Mouse (Mus musculus) heart, embryonic 13.5 days (tissue): ENCODE results near the gene Zc3h12c. TPM values are rescaled to one million over a fixed set of nuclear protein-coding genes. Genes with fewer than 3 reads are reported as not detected.

ENCODE experiments used
- ATAC-seq: fragments of 200-750 bp; cut with Nextera tagmentation; 2 replicates; pipeline ENCODE4 v1.8.0; 2017; ENCODE audit warnings: moderate TSS enrichment; ENCODE audit not compliant: insufficient number of reproducible peaks, low FRiP score, low TSS enrichment; ENCODE audit errors: extremely low read depth
- H3K27ac ChIP-seq: fragments of 300-500 bp; sonication (generic); replicated peaks from 2 replicates; pipeline ENCODE4 v1.5.1; 2015; ENCODE audit warnings: moderate library complexity, mild to moderate bottlenecking, inconsistent platforms
- H3K27me3 ChIP-seq: fragments of 300-500 bp; sonication (generic); replicated peaks from 2 replicates; pipeline ENCODE4 v1.6.1; 2015; ENCODE audit warnings: mild to moderate bottlenecking, inconsistent platforms
- H3K36me3 ChIP-seq: fragments of 300-500 bp; sonication (generic); 2 replicates; pipeline ENCODE4 v1.6.1; 2015; ENCODE audit warnings: mild to moderate bottlenecking, inconsistent platforms
- H3K4me1 ChIP-seq: fragments of 300-500 bp; sonication (generic); 2 replicates; pipeline ENCODE4 v1.6.1; 2015; ENCODE audit warnings: inconsistent platforms
- H3K4me2 ChIP-seq: fragments of 300-500 bp; sonication (generic); 2 replicates; pipeline ENCODE4 v1.6.1; 2015; ENCODE audit warnings: inconsistent platforms, mild to moderate bottlenecking, moderate library complexity
- H3K4me3 ChIP-seq: fragments of 300-500 bp; sonication (generic); 2 replicates; pipeline ENCODE4 v1.5.1; 2015; ENCODE audit warnings: moderate library complexity, mild to moderate bottlenecking, inconsistent platforms
- H3K9ac ChIP-seq: fragments of 300-500 bp; sonication (generic); 2 replicates; pipeline ENCODE4 v1.6.1; 2015; ENCODE audit warnings: inconsistent platforms, mild to moderate bottlenecking, moderate library complexity
- H3K9me3 ChIP-seq: fragments of 300-500 bp; sonication (generic); 2 replicates; pipeline ENCODE4 v1.6.1; 2016; ENCODE audit warnings: inconsistent platforms
- WGBS: fragments of 180-500 bp; shearing (Covaris S2); methylation state at CpG from one replicate; pipeline ENCODE4 v1.1.7; 2015; ENCODE audit warnings: mixed read lengths; 5-methylcytosine and 5-hydroxymethylcytosine counted together
- polyA plus RNA-seq: library from polyadenylated mRNA; unstranded; fragments of >200 nt; fragmentation: Nextera tagmentation; extraction: Ambion mirVana; gene quantifications from 2 replicates; pipeline ENCODE4 v1.2.1, GENCODE M21; 2015

Zc3h12c gene
- polyA plus RNA-seq, 1 experiment from 2014 or later = 2.4 TPM

DNA sequence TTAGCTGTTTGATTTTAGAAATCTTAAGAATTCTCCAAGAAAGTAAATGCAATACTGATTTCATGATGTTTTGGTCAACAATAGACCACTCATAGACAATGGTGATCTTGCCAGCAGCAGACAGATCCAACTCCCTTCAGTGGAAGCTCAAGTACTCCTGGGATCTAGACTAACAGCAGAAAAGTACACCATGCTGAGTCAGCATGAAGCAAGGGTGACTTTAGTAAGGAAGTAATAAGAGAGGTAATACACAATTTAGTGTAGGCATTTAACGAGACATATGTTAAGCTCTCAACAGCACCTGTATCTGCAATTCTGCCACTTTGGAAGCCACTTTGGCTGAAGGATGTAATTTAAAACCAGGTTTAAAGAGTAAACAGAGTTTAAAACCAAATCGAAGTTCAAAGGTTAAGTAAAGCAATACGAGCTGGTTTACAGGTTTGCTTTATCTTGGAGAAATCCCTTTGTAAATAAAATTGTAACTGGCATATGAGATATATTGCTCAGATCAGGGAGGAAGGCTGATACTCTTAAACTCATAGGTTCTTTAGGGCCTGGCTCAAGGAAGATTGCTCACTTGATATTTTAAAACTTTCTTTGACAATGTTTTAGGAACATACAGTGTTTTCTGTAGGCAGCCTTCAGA, 18.0 kb upstream of the Zc3h12c start:
- no peak for ATAC-seq
- H3K27ac ChIP-seq = no peak overlapping the region
- peaks cover 4% of the 10 kb centered on the region; the same call in 1 of the 2 replicates for H3K9me3 ChIP-seq
- no peaks in the 10 kb centered on the region for H3K36me3 ChIP-seq
- no peaks in the 10 kb centered on the region; the same call in 1 of the 2 replicates for H3K4me1 ChIP-seq
- 68% methylated on average over 3 of the region's 3 CpGs for WGBS
- no peak overlapping the region for H3K4me2 ChIP-seq
- H3K4me3 ChIP-seq = no peak overlapping the region
- no peak overlapping the region for H3K9ac ChIP-seq
- H3K27me3 ChIP-seq = no peaks in the 10 kb centered on the region

DNA sequence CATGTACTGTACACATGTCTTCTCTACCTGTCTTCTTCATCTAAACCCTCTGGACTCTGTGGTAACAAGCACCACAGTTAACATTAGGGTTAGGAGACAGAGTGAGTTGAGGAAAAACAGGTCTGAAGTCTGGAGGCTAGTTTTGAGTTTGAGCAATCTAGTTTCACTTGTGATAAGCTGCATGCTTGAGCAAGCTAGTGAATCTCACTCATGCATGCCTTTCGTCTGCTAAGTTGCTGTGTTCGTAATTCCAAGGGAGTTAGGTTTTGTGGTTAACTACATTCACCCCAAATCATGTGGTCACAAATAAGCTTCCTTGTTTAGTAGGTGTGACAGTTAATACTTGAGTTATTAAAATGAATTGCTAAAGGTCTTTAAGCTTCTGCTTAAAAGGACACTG, 13.0 kb upstream of the Zc3h12c start:
- no peak overlapping the region for H3K27ac ChIP-seq
- H3K27me3 ChIP-seq = no peaks in the 10 kb centered on the region
- 43% methylated on average over 2 of the region's 2 CpGs for WGBS
- no peak overlapping the region for H3K4me2 ChIP-seq
- no peak overlapping the region for H3K9ac ChIP-seq
- ATAC-seq = no peak
- no peaks in the 10 kb centered on the region for H3K4me1 ChIP-seq
- H3K36me3 ChIP-seq = no peaks in the 10 kb centered on the region
- H3K4me3 ChIP-seq = no peak overlapping the region
- peaks cover 4% of the 10 kb centered on the region; the same call in 1 of the 2 replicates for H3K9me3 ChIP-seq

DNA sequence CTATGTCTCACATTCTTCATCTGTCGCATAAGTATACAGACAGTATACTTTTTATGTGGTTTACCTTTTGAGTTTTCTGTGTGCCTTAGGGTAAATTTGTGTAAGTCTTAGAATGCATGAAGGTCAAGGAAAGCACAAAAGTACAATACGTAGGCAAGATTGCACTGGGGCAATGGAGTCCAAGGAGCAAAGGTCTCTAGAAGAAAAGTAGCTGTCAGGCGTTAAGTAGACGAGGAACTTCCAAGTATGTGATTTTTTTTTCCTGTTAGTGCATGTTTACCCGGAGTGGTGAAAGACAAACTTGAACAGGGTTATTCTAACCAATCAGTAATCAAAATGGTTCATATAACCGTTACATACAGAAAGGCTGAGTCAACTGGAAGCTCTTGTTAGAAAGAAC, 12.5 kb upstream of the Zc3h12c start:
- Histone ChIP-seq H3K9ac (no peak overlapping the region), H3K27ac (no peak overlapping the region), H3K27me3 (no peaks in the 10 kb centered on the region), H3K36me3 (no peaks in the 10 kb centered on the region), H3K4me2 (no peak overlapping the region), H3K4me3 (no peak overlapping the region), H3K4me1 (no peaks in the 10 kb centered on the region), H3K9me3 (peaks cover 4% of the 10 kb centered on the region; the same call in 1 of the 2 replicates)
- no peak for ATAC-seq
- WGBS = 81% methylated on average over 6 of the region's 6 CpGs

DNA sequence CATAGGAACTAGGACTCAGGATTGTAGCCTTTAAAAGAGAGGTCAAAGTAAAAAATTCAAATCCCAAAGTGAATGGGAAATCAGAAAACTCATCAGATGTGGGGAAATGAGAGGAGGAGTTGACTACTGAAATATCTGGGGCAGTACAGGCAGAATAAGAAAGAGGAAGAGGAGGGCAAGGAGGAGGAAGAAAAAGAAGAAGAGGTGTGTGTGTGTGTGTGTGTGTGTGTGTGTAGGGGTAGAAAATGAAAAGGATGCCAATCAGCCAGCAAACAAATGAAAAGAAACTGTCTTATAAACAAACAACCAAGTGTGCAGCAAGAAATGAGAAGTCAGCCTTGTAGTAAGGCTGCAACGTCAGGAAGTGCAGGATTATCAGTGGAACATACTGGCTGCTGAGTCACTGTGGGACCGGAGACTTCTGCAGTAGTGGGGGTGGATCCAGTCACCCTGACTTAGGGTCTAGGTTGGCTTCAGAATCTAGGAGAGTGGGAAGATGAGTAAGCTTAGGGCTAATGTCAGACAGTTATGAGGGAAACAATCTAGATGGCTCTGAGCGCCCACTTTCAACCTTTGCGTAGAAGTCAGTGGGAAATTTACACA, 7.0 kb upstream of the Zc3h12c start:
- H3K36me3 ChIP-seq = no peaks in the 10 kb centered on the region
- H3K9me3 ChIP-seq = no peaks in the 10 kb centered on the region
- no peak overlapping the region for H3K27ac ChIP-seq
- H3K4me1 ChIP-seq = peaks cover 5% of the 10 kb centered on the region; the same call in 1 of the 2 replicates
- H3K4me2 ChIP-seq = no peak overlapping the region
- no peak overlapping the region for H3K9ac ChIP-seq
- no peak overlapping the region for H3K4me3 ChIP-seq
- no peak for ATAC-seq
- 64% methylated on average over 4 of the region's 4 CpGs for WGBS
- peaks cover 9% of the 10 kb centered on the region for H3K27me3 ChIP-seq

DNA sequence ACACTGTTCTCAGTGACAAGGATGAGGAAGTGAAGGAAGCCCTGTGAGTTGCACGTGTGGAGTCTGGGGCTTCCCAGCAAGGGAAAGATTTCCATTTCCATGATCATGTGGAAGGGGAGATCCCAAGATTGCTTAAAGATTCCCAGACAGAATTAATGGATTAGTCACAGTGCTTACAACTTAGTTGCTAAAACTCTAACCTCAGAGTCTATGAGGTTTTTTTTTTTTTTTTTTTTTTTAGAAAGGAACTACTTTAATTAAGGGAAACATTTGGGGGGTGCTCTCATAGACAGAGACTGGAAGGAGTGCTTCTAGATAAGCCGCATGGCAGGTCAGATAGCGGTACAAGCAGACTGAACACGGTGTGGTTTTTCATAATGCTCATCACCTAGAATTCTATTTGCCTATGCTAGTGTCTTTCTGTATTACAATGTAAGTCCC, 6.3 kb upstream of the Zc3h12c start:
- no peaks in the 10 kb centered on the region for H3K36me3 ChIP-seq
- no peak overlapping the region for H3K4me2 ChIP-seq
- H3K27me3 ChIP-seq = peaks cover 16% of the 10 kb centered on the region
- no peak overlapping the region for H3K27ac ChIP-seq
- WGBS = 56% methylated on average over 4 of the region's 4 CpGs
- no peak for ATAC-seq
- H3K9me3 ChIP-seq = no peaks in the 10 kb centered on the region
- no peak overlapping the region for H3K4me3 ChIP-seq
- H3K9ac ChIP-seq = no peak overlapping the region
- peaks cover 5% of the 10 kb centered on the region; the same call in 1 of the 2 replicates for H3K4me1 ChIP-seq

DNA sequence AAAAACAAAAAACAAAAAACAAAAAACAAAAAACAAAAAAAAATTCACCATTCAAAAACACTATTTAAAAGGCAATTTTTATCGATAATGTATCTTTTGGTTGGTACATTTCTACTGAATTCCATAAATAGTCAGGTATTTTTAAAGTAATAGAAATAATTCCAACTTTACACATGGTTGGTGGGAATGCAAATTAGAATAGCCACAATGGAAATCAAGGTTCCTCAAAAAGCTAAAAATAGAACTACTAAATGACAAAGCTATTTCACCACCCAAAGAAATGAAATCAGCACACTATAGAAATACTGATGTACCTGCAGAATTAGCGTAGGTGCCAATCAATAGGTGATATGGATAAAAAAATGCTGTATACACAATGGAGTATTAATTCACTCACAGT, 5.6 kb upstream of the Zc3h12c start:
- WGBS = 88% methylated on average over 2 of the region's 2 CpGs
- H3K36me3 ChIP-seq = no peaks in the 10 kb centered on the region

DNA sequence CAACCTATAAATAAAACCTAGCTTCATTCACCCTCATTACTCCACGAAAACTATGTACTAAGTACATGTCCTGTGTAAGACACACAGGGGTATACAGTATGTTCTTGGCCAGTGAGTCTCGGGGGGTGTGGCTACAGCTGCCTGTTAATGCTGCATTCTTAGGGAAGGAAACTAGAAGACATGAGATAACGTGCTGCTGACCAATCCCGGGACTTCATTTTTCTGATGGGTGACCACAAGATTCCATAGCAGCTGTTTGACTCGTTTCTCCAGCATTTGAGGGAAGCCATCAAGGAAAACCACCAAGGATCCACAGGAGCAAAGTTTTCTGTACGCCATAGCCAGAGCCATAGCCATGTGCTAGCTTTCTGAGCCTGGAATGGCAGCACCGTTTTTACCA, 4.2 kb upstream of the Zc3h12c start:
- Histone ChIP-seq H3K36me3 (no peaks in the 10 kb centered on the region), H3K9ac (no peak overlapping the region), H3K27me3 (peaks cover 21% of the 10 kb centered on the region), H3K9me3 (no peaks in the 10 kb centered on the region), H3K27ac (no peak overlapping the region), H3K4me3 (no peak overlapping the region), H3K4me1 (peaks cover 10% of the 10 kb centered on the region), H3K4me2 (peak overlapping the region; percentile 40)
- 43% methylated on average over 7 of the region's 7 CpGs for WGBS
- ATAC-seq = no peak

More for the DNA sequence above, 5.6 kb upstream of the Zc3h12c start:
- H3K27ac ChIP-seq = no peak overlapping the region
- H3K4me2 ChIP-seq = no peak overlapping the region
- no peak overlapping the region for H3K4me3 ChIP-seq
- H3K9me3 ChIP-seq = no peaks in the 10 kb centered on the region
- ATAC-seq = no peak
- H3K4me1 ChIP-seq = peaks cover 10% of the 10 kb centered on the region
- peaks cover 21% of the 10 kb centered on the region for H3K27me3 ChIP-seq
- no peak overlapping the region for H3K9ac ChIP-seq

DNA sequence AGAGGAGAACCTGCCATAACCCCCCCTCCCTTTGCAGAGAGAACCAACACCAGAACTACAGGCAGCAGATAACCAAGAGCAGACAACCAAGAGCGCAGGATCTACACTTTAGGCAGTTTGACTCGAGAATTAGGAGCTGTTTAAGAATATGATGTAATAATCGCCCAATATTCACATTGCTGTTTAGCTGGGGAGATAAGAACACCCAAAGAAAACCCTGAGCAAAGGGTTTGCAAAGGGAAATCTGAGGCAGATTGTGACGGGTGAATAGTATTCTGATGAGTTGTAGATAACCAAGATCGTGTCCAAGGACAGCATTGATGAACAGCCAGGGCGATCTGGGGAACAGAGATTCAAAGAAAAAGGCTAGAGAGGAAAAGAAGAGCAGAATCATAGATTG, 2.3 kb upstream of the Zc3h12c start:
- H3K9ac ChIP-seq = no peak overlapping the region

DNA sequence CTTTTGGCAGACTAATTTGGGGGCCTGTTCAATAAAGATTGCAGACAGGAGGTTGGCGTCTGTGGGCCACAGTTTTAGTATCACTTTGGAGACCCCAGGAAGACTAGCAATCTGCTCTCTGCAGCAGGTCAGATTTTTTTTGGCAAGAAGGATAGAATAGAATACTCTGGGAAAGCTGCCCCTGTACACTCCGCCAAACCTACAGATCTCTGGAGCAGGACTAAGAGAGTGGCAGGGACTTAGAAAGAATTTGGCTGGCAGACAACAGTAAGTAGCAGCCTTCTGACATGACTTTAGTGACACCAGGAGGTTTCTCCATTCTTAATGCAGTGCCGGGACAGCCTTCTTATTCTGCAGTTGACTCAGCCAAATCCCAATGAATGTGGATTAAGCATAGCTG, 1.8 kb upstream of the Zc3h12c start:
- 58% methylated on average over 3 of the region's 3 CpGs for WGBS
- Histone ChIP-seq H3K36me3 (no peaks in the 10 kb centered on the region), H3K4me1 (peaks cover 30% of the 10 kb centered on the region), H3K9me3 (no peaks in the 10 kb centered on the region), H3K4me3 (no peak overlapping the region), H3K4me2 (no peak overlapping the region), H3K27ac (no peak overlapping the region), H3K27me3 (peaks cover 21% of the 10 kb centered on the region), H3K9ac (no peak overlapping the region)
- ATAC-seq = no peak

More for the DNA sequence above, 2.3 kb upstream of the Zc3h12c start:
- no peak for ATAC-seq
- peaks cover 26% of the 10 kb centered on the region for H3K4me1 ChIP-seq
- H3K9me3 ChIP-seq = no peaks in the 10 kb centered on the region
- H3K36me3 ChIP-seq = no peaks in the 10 kb centered on the region
- peaks cover 21% of the 10 kb centered on the region for H3K27me3 ChIP-seq
- no peak overlapping the region for H3K4me3 ChIP-seq
- H3K4me2 ChIP-seq = no peak overlapping the region
- H3K27ac ChIP-seq = no peak overlapping the region
- 70% methylated on average over 6 of the region's 6 CpGs for WGBS

DNA sequence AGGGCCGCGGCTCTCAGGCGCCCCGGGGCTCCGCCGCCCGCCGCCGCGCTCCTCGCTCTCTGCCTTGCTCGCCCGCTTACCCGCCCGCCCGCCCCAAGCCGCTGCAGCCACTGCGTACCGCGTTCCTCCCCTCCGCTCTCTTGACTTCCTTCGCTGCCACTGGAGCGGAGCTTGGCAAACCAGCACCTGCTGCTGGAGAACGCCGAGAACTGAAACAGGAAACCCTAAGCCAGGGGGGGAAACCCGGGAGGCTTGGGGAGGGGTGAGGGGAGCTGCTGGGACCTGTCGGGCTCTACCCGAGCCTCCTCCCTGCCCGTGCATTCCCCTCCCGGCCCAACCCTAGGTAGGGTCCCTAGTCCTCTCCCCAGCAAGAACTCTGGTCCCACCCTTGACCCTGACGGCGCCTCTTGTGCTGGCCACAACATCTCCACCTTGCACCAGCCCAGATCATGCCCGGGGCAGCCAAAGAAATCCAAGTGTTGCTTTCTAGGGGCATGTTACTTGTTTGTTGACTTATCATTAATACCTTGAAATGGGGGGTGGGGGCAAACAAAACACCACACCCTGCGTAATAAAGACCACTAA, 406 bp upstream of the Zc3h12c start:
- Histone ChIP-seq H3K27ac (peak overlapping the region; percentile 94), H3K4me3 (peak overlapping the region; percentile 94), H3K9me3 (no peaks in the 10 kb centered on the region), H3K9ac (peak overlapping the region; percentile 98), H3K36me3 (no peaks in the 10 kb centered on the region), H3K4me1 (peaks cover 39% of the 10 kb centered on the region), H3K4me2 (peak overlapping the region; percentile 77), H3K27me3 (peaks cover 21% of the 10 kb centered on the region)
- peak; percentile 62; the same call in 1 of the 2 replicates for ATAC-seq
- WGBS = 1% methylated on average over 34 of the region's 34 CpGs

DNA sequence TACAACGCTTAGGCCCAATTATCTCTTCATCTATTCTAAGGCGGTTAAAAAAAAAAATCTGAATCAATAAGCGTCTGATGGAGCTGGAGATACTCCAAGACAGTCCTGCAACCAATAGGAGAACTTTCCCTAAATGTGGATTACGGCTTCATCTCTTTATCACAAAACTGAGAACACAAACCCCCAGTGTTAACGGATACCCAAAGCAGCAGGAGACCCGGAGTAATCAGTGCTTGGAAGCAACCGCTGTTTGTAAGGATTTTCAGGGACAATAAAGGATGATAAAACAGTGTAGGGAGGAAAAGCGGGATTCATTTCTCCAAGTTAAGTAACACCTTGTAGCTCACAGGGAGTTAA, 888 bp downstream of the Zc3h12c start:
- WGBS = 3% methylated on average over 8 of the region's 8 CpGs

More for the DNA sequence above, 888 bp downstream of the Zc3h12c start:
- peak overlapping the region; percentile 94 for H3K4me3 ChIP-seq
- no peaks in the 10 kb centered on the region for H3K9me3 ChIP-seq
- no peak for ATAC-seq
- peaks cover 4% of the 10 kb centered on the region; the same call in 1 of the 2 replicates for H3K36me3 ChIP-seq
- peak overlapping the region; percentile 77 for H3K4me2 ChIP-seq
- peak overlapping the region; percentile 98 for H3K9ac ChIP-seq
- H3K27me3 ChIP-seq = peaks cover 21% of the 10 kb centered on the region
- H3K27ac ChIP-seq = peak overlapping the region; percentile 94
- H3K4me1 ChIP-seq = peaks cover 40% of the 10 kb centered on the region
